Mouse (Mus musculus) liver, embryonic 11.5 days (tissue): ENCODE measurements around the gene Cdkal1. TPM values are rescaled to one million over a fixed set of nuclear protein-coding genes. Genes with fewer than 3 reads are reported as not detected.

ENCODE experiments used
- ATAC-seq: fragments of 200-750 bp; cut with Nextera tagmentation; replicated peaks from 2 replicates; pipeline ENCODE4 v1.8.0; 2017; ENCODE audit warnings: moderate number of reproducible peaks, mild to moderate bottlenecking, moderate TSS enrichment, moderate library complexity; ENCODE audit not compliant: low FRiP score
- DNase-seq: peaks from one replicate; pipeline ENCODE4 v3.0.0-alpha.2; 2017; ENCODE audit warnings: low spot score
- H3K27ac ChIP-seq: fragments of 300-500 bp; sonication (generic); 2 replicates; pipeline ENCODE4 v1.5.1; 2014; ENCODE audit warnings: mild to moderate bottlenecking, low read depth, low read length, control low read depth
- H3K27me3 ChIP-seq: fragments of 300-500 bp; sonication (generic); replicated peaks from 2 replicates; pipeline ENCODE4 v1.6.1; 2014; ENCODE audit warnings: low read length, mixed read lengths; ENCODE audit not compliant: control insufficient read depth, insufficient read depth
- H3K36me3 ChIP-seq: fragments of 300-500 bp; sonication (generic); 2 replicates; pipeline ENCODE4 v1.6.1; 2014; ENCODE audit warnings: mild to moderate bottlenecking, low read length, moderate library complexity, mixed read lengths; ENCODE audit not compliant: control insufficient read depth, insufficient read depth
- H3K4me1 ChIP-seq: fragments of 300-500 bp; sonication (generic); replicated peaks from 2 replicates; pipeline ENCODE4 v1.6.1; 2014; ENCODE audit warnings: low read length, mixed read lengths; ENCODE audit not compliant: control insufficient read depth, insufficient read depth
- H3K4me2 ChIP-seq: fragments of 300-500 bp; sonication (generic); 2 replicates; pipeline ENCODE4 v1.6.1; 2014; ENCODE audit warnings: mild to moderate bottlenecking, control low read depth, moderate library complexity
- H3K4me3 ChIP-seq: fragments of 300-500 bp; sonication (generic); 2 replicates; pipeline ENCODE4 v1.5.1; 2014; ENCODE audit warnings: low read depth, low read length, control low read depth
- H3K9ac ChIP-seq: fragments of 300-500 bp; sonication (generic); 2 replicates; pipeline ENCODE4 v1.6.1; 2014; ENCODE audit warnings: low read depth, low read length, control low read depth
- H3K9me3 ChIP-seq: fragments of 300-500 bp; sonication (generic); 2 replicates; pipeline ENCODE4 v1.6.1; 2016; ENCODE audit warnings: low read length, inconsistent platforms, mixed read lengths; ENCODE audit not compliant: control insufficient read depth
- WGBS: fragments of 180-500 bp; shearing (Covaris S2); extraction: QIAGEN DNeasy Blood & Tissue Kit; methylation state at CpG from one replicate; pipeline ENCODE4 v1.1.7; 2014; 5-methylcytosine and 5-hydroxymethylcytosine counted together
- polyA plus RNA-seq: library from polyadenylated mRNA; unstranded; fragments of >200 nt; fragmentation: Nextera tagmentation; extraction: Ambion mirVana; gene quantifications from 2 replicates; pipeline ENCODE4 v1.2.1, GENCODE M21; 2014

The Cdkal1 gene
- polyA plus RNA-seq, 1 experiment from 2014 or later: 26.3 TPM

DNA sequence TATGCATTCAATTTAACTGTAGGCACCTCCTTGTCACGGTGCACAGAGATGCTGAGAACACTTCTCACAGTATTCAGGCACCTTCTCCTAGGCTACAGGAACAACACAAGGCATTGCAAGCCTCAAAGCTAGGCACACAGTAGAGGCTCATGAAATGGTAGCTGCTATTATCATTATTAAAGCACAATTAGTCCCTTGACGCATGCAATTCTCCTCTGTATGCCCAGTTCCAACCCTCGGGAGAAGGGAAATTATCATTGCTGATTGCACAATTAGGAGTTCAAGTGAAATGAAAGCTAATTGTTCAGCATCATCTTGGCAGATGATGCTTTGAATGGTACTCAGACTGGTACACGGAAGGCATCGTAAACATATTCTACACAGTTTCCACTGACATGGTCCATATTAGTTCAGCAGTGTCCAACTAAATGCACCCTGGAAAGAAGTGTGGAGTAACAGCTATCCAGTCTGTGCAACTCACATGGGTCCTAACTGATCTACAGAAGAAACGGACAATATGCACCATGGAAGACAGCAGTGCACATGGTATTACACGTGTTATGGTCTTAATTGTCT, 506.0 kb downstream of the Cdkal1 start:
- no peak overlapping the region for H3K27ac ChIP-seq
- 90% methylated on average over 7 of the region's 7 CpGs for WGBS

DNA sequence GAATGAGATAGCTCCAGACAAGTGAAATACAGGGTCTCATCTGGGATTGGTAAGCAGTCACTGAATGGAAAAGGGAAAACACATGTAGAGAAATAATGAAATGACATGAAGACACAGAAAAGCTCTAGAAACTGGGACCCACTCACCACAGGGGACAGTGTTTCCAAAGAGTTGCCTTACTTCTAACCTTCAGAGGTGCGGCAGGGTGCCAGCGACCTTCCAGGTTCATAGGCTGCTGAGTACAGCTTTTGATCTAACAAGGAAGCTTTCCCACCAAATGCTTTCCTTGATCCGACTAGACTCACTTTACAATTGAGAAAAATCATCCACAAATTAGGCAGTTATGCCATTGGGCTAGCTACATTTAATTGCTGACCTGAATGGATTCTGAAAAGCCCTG, 507.1 kb downstream of the Cdkal1 start:
- H3K36me3 ChIP-seq: no peaks in the 10 kb centered on the region
- DNase-seq (no peak), ATAC-seq (no peak)
- H3K27ac ChIP-seq: no peak overlapping the region
- H3K27me3 ChIP-seq: no peaks in the 10 kb centered on the region
- no peaks in the 10 kb centered on the region for H3K9me3 ChIP-seq
- WGBS: 96% methylated on average over 3 of the region's 3 CpGs
- no peaks in the 10 kb centered on the region for H3K4me1 ChIP-seq
- H3K4me3 ChIP-seq: no peak overlapping the region
- H3K9ac ChIP-seq: no peak overlapping the region
- no peak overlapping the region for H3K4me2 ChIP-seq

More for the DNA sequence above, 506.0 kb downstream of the Cdkal1 start:
- H3K4me3 ChIP-seq: no peak overlapping the region
- no peaks in the 10 kb centered on the region for H3K36me3 ChIP-seq
- no peaks in the 10 kb centered on the region for H3K9me3 ChIP-seq
- no peak overlapping the region for H3K9ac ChIP-seq
- DNase-seq: no peak
- no peak for ATAC-seq
- H3K4me1 ChIP-seq: no peaks in the 10 kb centered on the region
- no peaks in the 10 kb centered on the region for H3K27me3 ChIP-seq
- H3K4me2 ChIP-seq: no peak overlapping the region

DNA sequence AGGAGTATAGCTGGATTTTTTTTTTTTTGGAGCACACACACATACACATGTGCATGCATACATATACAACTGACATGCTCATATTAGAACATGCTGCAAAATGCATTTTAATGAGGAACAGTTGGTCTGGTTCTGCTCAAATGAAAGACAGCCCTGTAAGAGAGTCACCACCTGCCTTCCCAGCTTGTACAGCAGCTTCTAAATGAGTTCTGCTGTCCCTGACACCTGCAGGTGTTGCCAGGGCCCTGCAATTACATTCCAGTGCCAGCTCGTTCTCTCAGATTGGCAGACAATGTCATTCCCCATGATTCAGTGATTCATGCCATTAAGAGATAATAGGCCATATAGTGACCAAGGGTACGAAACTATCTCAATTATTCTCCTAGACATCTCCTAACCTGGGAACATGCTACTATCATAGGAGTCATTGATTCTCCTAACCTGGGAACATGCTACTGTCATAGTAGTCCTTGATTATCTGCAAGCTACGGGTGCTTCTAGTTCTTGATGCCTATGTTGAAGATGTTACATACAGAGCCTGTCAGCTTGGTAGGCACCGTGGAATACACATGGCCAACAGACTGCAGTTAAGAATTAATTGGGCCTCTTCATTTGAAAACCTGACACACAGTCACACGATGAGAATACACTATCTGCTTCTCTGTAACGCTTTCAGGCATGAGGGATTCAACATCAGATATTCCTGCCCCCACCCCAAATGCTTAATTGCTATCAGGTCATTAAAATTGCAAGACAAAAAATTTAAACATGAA, 522.6 kb downstream of the Cdkal1 start:
- H3K4me3 ChIP-seq: no peak overlapping the region
- no peaks in the 10 kb centered on the region for H3K27me3 ChIP-seq
- DNase-seq (no peak), ATAC-seq (no peak)
- no peaks in the 10 kb centered on the region for H3K9me3 ChIP-seq
- no peak overlapping the region for H3K9ac ChIP-seq
- no peaks in the 10 kb centered on the region for H3K36me3 ChIP-seq
- no peaks in the 10 kb centered on the region for H3K4me1 ChIP-seq
- WGBS: 85% methylated on average over 6 of the region's 6 CpGs
- no peak overlapping the region for H3K27ac ChIP-seq
- no peak overlapping the region for H3K4me2 ChIP-seq

DNA sequence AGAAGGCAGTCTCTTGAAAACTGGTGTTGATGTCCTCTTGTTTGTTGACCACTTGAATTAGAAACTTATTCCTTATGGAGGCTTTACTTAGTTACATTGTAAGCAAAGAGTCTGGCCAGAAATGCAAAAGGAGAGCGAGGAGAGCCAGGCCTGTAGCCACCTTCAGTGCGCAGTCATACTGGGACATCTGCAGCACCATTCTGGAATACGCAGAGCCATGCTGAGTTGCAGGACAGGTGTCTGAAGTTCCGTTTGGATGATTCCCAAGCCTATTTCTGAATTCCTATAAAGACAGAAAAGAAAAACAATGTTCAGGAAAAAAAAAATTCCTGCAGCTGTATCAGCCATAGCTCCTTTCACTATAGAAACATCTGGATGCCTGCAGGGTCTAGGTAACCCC, 529.5 kb downstream of the Cdkal1 start:
- ATAC-seq (no peak), DNase-seq (no peak)
- no peaks in the 10 kb centered on the region for H3K9me3 ChIP-seq
- H3K4me2 ChIP-seq: no peak overlapping the region
- H3K27me3 ChIP-seq: no peaks in the 10 kb centered on the region
- no peak overlapping the region for H3K4me3 ChIP-seq
- no peaks in the 10 kb centered on the region for H3K4me1 ChIP-seq
- 87% methylated on average over 4 of the region's 4 CpGs for WGBS
- no peak overlapping the region for H3K27ac ChIP-seq
- H3K36me3 ChIP-seq: no peaks in the 10 kb centered on the region
- no peak overlapping the region for H3K9ac ChIP-seq

DNA sequence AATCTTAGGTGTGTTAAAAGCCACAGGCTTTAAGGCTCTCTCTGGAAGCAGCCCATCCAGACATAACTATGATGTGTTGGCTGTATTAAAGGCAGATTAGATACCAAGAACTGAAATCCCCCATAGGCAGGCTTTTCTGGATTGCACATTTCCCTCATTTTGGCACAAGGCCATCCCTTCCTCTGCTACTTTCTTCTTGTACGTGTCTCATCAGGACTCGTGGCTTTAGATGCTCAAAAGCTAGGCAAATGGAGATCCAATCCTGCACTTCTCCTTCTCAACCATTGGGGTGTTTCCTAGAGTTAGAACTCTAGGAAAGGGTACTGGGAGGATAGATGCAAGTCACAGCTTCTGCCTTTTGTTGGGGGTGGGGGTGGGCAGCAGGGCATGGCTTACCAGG, 535.1 kb downstream of the Cdkal1 start:
- no peak for ATAC-seq
- Histone ChIP-seq H3K27me3 (no peaks in the 10 kb centered on the region), H3K4me3 (no peak overlapping the region), H3K9me3 (no peaks in the 10 kb centered on the region), H3K4me1 (no peaks in the 10 kb centered on the region), H3K36me3 (no peaks in the 10 kb centered on the region), H3K9ac (no peak overlapping the region), H3K27ac (no peak overlapping the region), H3K4me2 (no peak overlapping the region)
- WGBS: 62% methylated on average over 2 of the region's 2 CpGs
- no peak for DNase-seq

DNA sequence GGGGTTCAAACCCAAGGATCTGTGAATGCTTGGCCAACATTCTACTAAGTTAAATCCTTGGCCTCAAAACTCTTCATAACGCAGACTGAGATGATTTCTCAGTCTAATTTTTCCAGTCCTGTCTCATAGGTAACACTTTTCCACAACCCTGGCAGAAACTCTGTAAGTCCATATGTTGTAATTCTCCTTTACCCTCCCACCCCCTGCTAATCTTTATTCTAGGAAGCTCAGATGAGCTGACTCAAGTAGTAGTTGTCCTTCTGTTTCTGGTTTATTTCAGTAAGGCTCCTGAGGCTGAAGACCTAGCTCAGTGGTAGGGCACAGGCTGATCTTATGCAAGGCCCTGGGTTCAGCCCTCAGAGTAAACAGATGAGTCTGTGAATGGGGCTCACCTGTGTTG, 537.8 kb downstream of the Cdkal1 start:
- H3K4me2 ChIP-seq: no peak overlapping the region
- H3K36me3 ChIP-seq: no peaks in the 10 kb centered on the region
- H3K9me3 ChIP-seq: no peaks in the 10 kb centered on the region
- DNase-seq: no peak
- no peak overlapping the region for H3K27ac ChIP-seq
- no peak for ATAC-seq
- no peaks in the 10 kb centered on the region for H3K27me3 ChIP-seq
- H3K9ac ChIP-seq: no peak overlapping the region
- WGBS: 73% methylated on average over 1 of the region's 1 CpGs
- no peaks in the 10 kb centered on the region for H3K4me1 ChIP-seq
- H3K4me3 ChIP-seq: no peak overlapping the region

DNA sequence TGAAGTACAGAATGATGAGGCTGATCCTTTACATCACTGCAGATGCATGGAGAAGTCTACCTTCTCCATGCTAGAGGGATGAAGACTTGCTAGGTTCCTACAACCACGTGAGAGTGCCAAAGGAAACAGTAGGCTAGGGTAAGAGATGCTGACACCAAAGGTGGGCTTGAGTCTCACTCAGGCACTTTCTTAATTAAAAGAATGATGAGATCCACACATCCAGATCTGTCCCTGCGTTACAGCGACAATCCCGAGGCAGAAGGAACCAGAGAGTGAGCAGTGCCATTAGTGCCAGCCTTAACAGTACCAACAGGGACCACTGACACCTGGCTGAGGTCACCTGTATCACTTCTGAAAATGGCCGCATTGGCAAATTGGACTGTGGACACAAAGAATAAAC, 539.2 kb downstream of the Cdkal1 start:
- H3K27me3 ChIP-seq: no peaks in the 10 kb centered on the region
- no peak overlapping the region for H3K4me2 ChIP-seq
- H3K4me1 ChIP-seq: no peaks in the 10 kb centered on the region
- H3K36me3 ChIP-seq: no peaks in the 10 kb centered on the region
- no peak overlapping the region for H3K4me3 ChIP-seq
- no peak overlapping the region for H3K27ac ChIP-seq
- 83% methylated on average over 5 of the region's 5 CpGs for WGBS
- H3K9ac ChIP-seq: no peak overlapping the region
- no peaks in the 10 kb centered on the region for H3K9me3 ChIP-seq
- no peak for ATAC-seq
- DNase-seq: no peak

DNA sequence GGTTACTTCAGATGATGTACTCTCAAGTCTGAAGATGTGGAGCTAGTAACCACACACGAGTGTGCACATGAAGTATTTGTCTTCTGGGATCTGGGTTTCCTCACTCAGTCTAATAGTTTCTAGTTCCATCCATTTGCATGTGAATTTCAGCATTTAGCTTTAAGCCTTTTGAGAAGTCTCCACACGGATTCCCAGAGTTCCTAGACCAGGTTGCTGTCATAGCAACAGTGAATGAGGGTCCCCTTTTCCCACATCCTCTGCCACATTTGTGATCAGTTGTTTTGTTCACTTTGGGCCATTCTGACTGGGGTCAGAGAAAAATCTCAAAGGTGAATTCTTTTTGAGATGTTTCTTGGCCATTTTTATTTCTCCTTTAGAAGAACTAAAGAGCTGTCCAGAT, 543.4 kb downstream of the Cdkal1 start:
- ATAC-seq: no peak

DNA sequence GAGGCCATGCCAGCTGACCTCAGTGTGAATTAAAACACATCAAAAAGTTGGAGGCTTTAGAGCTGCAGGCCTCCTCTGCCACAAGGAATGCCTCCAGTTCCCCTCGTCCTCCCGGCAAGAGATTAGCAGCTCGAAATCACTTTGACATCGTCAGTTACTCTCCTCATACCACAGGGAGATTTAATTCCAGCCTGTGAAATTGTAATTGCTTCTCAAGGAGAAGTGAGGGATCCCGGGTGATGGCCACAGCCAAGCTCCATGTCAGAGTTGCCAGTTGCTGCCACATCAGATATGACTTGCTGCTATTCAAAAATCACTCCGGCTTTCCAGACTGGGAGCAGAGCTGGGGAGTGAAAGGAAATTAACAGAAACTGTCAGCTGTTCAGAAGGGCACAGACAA, 548.1 kb downstream of the Cdkal1 start:
- H3K4me1 ChIP-seq: no peaks in the 10 kb centered on the region
- H3K36me3 ChIP-seq: no peaks in the 10 kb centered on the region
- DNase-seq (no peak), ATAC-seq (no peak)
- H3K27me3 ChIP-seq: no peaks in the 10 kb centered on the region
- no peak overlapping the region for H3K4me3 ChIP-seq
- 32% methylated on average over 6 of the region's 6 CpGs for WGBS
- no peak overlapping the region for H3K4me2 ChIP-seq
- no peak overlapping the region for H3K27ac ChIP-seq
- no peaks in the 10 kb centered on the region for H3K9me3 ChIP-seq
- no peak overlapping the region for H3K9ac ChIP-seq

More for the DNA sequence above, 543.4 kb downstream of the Cdkal1 start:
- no peaks in the 10 kb centered on the region for H3K27me3 ChIP-seq
- no peak overlapping the region for H3K27ac ChIP-seq
- H3K9me3 ChIP-seq: no peaks in the 10 kb centered on the region
- H3K4me1 ChIP-seq: no peaks in the 10 kb centered on the region
- H3K36me3 ChIP-seq: no peaks in the 10 kb centered on the region
- no peak overlapping the region for H3K4me3 ChIP-seq
- DNase-seq: no peak
- H3K4me2 ChIP-seq: no peak overlapping the region
- H3K9ac ChIP-seq: no peak overlapping the region
- WGBS: 64% methylated on average over 2 of the region's 2 CpGs
